Mouse (Mus musculus): ENCODE results near the gene Il17rb. TPM values are rescaled to one million over a fixed set of nuclear protein-coding genes. Genes with fewer than 3 reads are reported as not detected.

Gene Il17rb
- polyA plus RNA-seq, 1 experiment from 2014 or later, result 1.8 TPM

- no peak overlapping the region for H3K4me3 ChIP-seq
- WGBS, result 77% methylated on average over 8 of the region's 8 CpGs
- no peak overlapping the region for H3K4me2 ChIP-seq
- H3K36me3 ChIP-seq, result no peaks in the 10 kb centered on the region; the same call in 1 of the 2 replicates
- H3K9ac ChIP-seq, result no peak overlapping the region
- no peak for ATAC-seq (ENCODE audit: low FRiP score, low read depth)
- no peaks in the 10 kb centered on the region for H3K4me1 ChIP-seq (replicated peaks)
- no peaks in the 10 kb centered on the region for H3K9me3 ChIP-seq
- no peaks in the 10 kb centered on the region for H3K27me3 ChIP-seq
- no peak overlapping the region for H3K27ac ChIP-seq (replicated peaks)
These were observed 24.7 kb upstream of the Il17rb start for GRCm38 (mm10) chr14:30033405-30033804.

GRCm38 (mm10) chr14:30027378-30027777 is 18.7 kb upstream of the Il17rb start:
- 57% methylated on average over 2 of the region's 2 CpGs for WGBS
- ATAC-seq (ENCODE audit: low FRiP score, low read depth), result no peak
- Histone ChIP-seq H3K4me1 (replicated peaks) (no peaks in the 10 kb centered on the region), H3K4me3 (no peak overlapping the region), H3K27me3 (no peaks in the 10 kb centered on the region), H3K9ac (no peak overlapping the region), H3K4me2 (no peak overlapping the region), H3K27ac (replicated peaks) (no peak overlapping the region), H3K9me3 (no peaks in the 10 kb centered on the region), H3K36me3 (no peaks in the 10 kb centered on the region)

GRCm38 (mm10) chr14:30024387-30024786 is 15.7 kb upstream of the Il17rb start:
- Histone ChIP-seq H3K4me1 (replicated peaks) (no peaks in the 10 kb centered on the region), H3K9me3 (no peaks in the 10 kb centered on the region), H3K4me2 (no peak overlapping the region), H3K9ac (no peak overlapping the region), H3K27me3 (no peaks in the 10 kb centered on the region), H3K4me3 (no peak overlapping the region), H3K27ac (replicated peaks) (no peak overlapping the region), H3K36me3 (no peaks in the 10 kb centered on the region)
- no peak for ATAC-seq (ENCODE audit: low FRiP score, low read depth)
- WGBS, result 61% methylated on average over 7 of the region's 7 CpGs

GRCm38 (mm10) chr14:30022471-30022870 is 13.8 kb upstream of the Il17rb start:
- no peak overlapping the region for H3K4me2 ChIP-seq
- no peaks in the 10 kb centered on the region for H3K36me3 ChIP-seq
- H3K4me3 ChIP-seq, result no peak overlapping the region
- H3K9ac ChIP-seq, result no peak overlapping the region
- H3K9me3 ChIP-seq, result no peaks in the 10 kb centered on the region
- H3K27me3 ChIP-seq, result no peaks in the 10 kb centered on the region
- no peak for ATAC-seq (ENCODE audit: low FRiP score, low read depth)
- no peaks in the 10 kb centered on the region for H3K4me1 ChIP-seq (replicated peaks)
- WGBS, result 93% methylated on average over 6 of the region's 6 CpGs
- no peak overlapping the region for H3K27ac ChIP-seq (replicated peaks)

- 56% methylated on average over 9 of the region's 9 CpGs for WGBS
- Histone ChIP-seq H3K4me3 (no peak overlapping the region), H3K27ac (replicated peaks) (no peak overlapping the region), H3K27me3 (no peaks in the 10 kb centered on the region), H3K4me1 (replicated peaks) (no peaks in the 10 kb centered on the region), H3K9ac (no peak overlapping the region), H3K36me3 (no peaks in the 10 kb centered on the region), H3K4me2 (no peak overlapping the region), H3K9me3 (no peaks in the 10 kb centered on the region)
- ATAC-seq (ENCODE audit: low FRiP score, low read depth), result no peak
These were observed 11.3 kb upstream of the Il17rb start for GRCm38 (mm10) chr14:30019792-30020575.

GRCm38 (mm10) chr14:30019375-30019774 is 10.7 kb upstream of the Il17rb start:
- ATAC-seq (ENCODE audit: low FRiP score, low read depth), result no peak
- H3K4me2 ChIP-seq, result no peak overlapping the region
- 92% methylated on average over 8 of the region's 8 CpGs for WGBS

GRCm38 (mm10) chr14:30018846-30019245 is 10.2 kb upstream of the Il17rb start:
- Histone ChIP-seq H3K4me2 (no peak overlapping the region), H3K4me3 (no peak overlapping the region), H3K4me1 (replicated peaks) (no peaks in the 10 kb centered on the region), H3K27me3 (no peaks in the 10 kb centered on the region), H3K36me3 (no peaks in the 10 kb centered on the region), H3K27ac (replicated peaks) (no peak overlapping the region), H3K9me3 (no peaks in the 10 kb centered on the region), H3K9ac (no peak overlapping the region)
- WGBS, result 92% methylated on average over 6 of the region's 6 CpGs
- no peak for ATAC-seq (ENCODE audit: low FRiP score, low read depth)

More at GRCm38 (mm10) chr14:30019375-30019774, 10.7 kb upstream of the Il17rb start:
- Histone ChIP-seq H3K4me1 (replicated peaks) (no peaks in the 10 kb centered on the region), H3K36me3 (no peaks in the 10 kb centered on the region), H3K27me3 (no peaks in the 10 kb centered on the region), H3K9ac (no peak overlapping the region), H3K27ac (replicated peaks) (no peak overlapping the region), H3K4me3 (no peak overlapping the region), H3K9me3 (no peaks in the 10 kb centered on the region)

DNA sequence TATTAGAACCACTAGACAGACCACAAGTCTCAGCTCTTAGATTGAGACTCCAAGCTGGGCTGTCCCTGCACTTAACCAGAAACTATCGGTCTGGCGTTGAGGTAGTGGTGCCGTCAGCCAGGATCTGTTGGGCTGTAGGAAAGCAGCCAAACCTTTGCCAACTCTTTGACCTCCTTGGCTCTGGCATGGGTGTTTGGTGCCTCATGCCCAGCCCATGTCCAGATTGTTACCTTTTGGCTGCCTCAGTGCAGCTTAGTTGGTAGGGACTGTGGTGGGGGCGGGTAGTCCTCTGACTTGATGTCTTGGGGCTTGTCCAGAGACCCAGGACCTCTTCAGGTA is 9.7 kb upstream of the Il17rb start:
- Histone ChIP-seq H3K36me3 (no peaks in the 10 kb centered on the region), H3K9me3 (no peaks in the 10 kb centered on the region), H3K27me3 (no peaks in the 10 kb centered on the region), H3K9ac (no peak overlapping the region), H3K27ac (replicated peaks) (no peak overlapping the region), H3K4me3 (no peak overlapping the region), H3K4me2 (no peak overlapping the region), H3K4me1 (replicated peaks) (no peaks in the 10 kb centered on the region)
- WGBS, result 97% methylated on average over 4 of the region's 4 CpGs
- ATAC-seq (ENCODE audit: low FRiP score, low read depth), result no peak

- Histone ChIP-seq H3K4me1 (replicated peaks) (no peaks in the 10 kb centered on the region), H3K27ac (replicated peaks) (no peak overlapping the region), H3K27me3 (no peaks in the 10 kb centered on the region), H3K4me2 (no peak overlapping the region), H3K9ac (no peak overlapping the region), H3K9me3 (no peaks in the 10 kb centered on the region), H3K4me3 (no peak overlapping the region), H3K36me3 (no peaks in the 10 kb centered on the region)
- no peak for ATAC-seq (ENCODE audit: low FRiP score, low read depth)
- 91% methylated on average over 8 of the region's 8 CpGs for WGBS
These were observed 9.2 kb upstream of the Il17rb start for GRCm38 (mm10) chr14:30017794-30018462.

DNA sequence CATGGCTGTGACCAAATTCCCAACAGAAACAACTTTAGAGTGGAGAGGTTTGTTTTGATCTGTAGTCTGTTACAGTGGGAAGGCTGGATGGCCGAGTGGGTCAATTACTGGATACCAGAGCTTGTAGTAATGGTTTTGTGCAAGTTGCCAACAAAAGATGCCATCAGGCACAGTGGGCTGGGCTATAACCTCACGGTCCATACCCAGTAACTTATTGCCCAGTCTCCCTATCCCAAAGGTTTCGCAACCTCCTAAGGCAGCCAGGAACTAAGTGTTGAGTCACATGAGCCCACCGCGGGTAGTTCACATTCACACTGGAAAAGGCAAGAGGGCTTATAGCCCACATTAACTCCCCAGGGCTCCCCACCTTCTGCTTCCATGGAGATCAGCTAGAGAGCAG is 8.0 kb upstream of the Il17rb start:
- H3K4me3 ChIP-seq, result no peak overlapping the region
- no peaks in the 10 kb centered on the region for H3K27me3 ChIP-seq
- no peaks in the 10 kb centered on the region for H3K9me3 ChIP-seq
- 89% methylated on average over 5 of the region's 5 CpGs for WGBS
- H3K9ac ChIP-seq, result no peak overlapping the region
- H3K4me1 ChIP-seq (replicated peaks), result no peaks in the 10 kb centered on the region
- H3K36me3 ChIP-seq, result no peaks in the 10 kb centered on the region
- no peak for ATAC-seq (ENCODE audit: low FRiP score, low read depth)
- no peak overlapping the region for H3K4me2 ChIP-seq
- no peak overlapping the region for H3K27ac ChIP-seq (replicated peaks)

- Histone ChIP-seq H3K9me3 (no peaks in the 10 kb centered on the region), H3K27ac (replicated peaks) (no peak overlapping the region), H3K4me1 (replicated peaks) (no peaks in the 10 kb centered on the region), H3K4me2 (no peak overlapping the region), H3K4me3 (no peak overlapping the region), H3K36me3 (no peaks in the 10 kb centered on the region), H3K27me3 (no peaks in the 10 kb centered on the region), H3K9ac (no peak overlapping the region)
- no peak for ATAC-seq (ENCODE audit: low FRiP score, low read depth)
- 83% methylated on average over 1 of the region's 1 CpGs for WGBS
These were observed 6.3 kb upstream of the Il17rb start for GRCm38 (mm10) chr14:30015008-30015407.

- ATAC-seq (ENCODE audit: low FRiP score, low read depth), result no peak
These were observed 5.8 kb upstream of the Il17rb start for GRCm38 (mm10) chr14:30014487-30014886.

More at GRCm38 (mm10) chr14:30014487-30014886, 5.8 kb upstream of the Il17rb start:
- H3K9ac ChIP-seq, result no peak overlapping the region
- H3K9me3 ChIP-seq, result no peaks in the 10 kb centered on the region
- no peaks in the 10 kb centered on the region for H3K36me3 ChIP-seq
- H3K27ac ChIP-seq (replicated peaks), result no peak overlapping the region
- no peak overlapping the region for H3K4me3 ChIP-seq
- H3K4me2 ChIP-seq, result no peak overlapping the region
- 79% methylated on average over 10 of the region's 10 CpGs for WGBS
- no peaks in the 10 kb centered on the region for H3K27me3 ChIP-seq
- H3K4me1 ChIP-seq (replicated peaks), result no peaks in the 10 kb centered on the region

Measured in hindbrain, embryonic 15.5 days (tissue).